Mouse (Mus musculus): ENCODE data around the gene Bfsp1. TPM values are rescaled to one million over a fixed set of nuclear protein-coding genes. Genes with fewer than 3 reads are reported as not detected.

Gene Bfsp1
- total RNA-seq (2023), result not detected

DNA sequence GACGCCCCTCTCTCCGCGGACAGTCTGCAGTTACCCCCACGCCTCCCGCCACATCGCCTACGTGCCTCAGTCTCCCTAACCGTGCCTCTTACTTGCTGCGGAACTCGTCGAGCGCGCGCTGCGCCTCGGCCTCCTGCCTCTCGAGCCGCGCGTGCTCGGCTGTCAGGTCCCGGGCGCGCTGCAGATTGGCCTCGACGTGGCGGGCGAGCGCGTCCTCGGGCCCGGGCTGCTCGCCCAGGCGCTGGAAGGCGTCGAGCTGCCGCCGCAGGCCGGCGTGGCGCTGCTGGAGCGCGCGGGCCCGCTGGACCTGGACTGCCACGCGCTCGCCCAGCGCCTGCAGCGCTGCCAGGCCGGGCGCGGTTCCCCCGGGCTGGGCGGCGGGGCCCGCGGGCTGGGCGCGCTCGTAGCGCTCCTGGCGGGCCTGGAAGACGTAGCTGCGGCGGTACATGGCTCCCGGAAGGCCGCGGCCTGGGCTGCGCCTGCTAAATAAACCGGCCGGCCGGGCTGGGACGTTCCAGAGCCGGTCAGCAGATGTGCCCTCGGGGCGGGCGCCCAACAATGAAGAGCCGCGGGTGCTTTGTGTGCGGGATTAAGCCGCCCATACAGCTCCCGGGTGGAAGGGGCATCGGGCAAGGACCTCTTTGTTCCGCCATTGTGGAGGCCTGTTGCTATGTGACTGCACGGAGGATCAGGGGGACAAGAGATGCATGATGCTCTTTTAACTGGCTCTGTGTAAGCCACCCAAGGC, at the start of gene Bfsp1:
Gene Bfsp1, minus strand, starts transcription at position 690 of the 748 bp plus-strand sequence.

Other genes starting within 250 kb of the Bfsp1 start
- gene Dstn, start 52.1 kb upstream of the Bfsp1 start, total RNA-seq (2023), result 10 to 100 TPM; 19.2 to 22.3 TPM
- gene Rrbp1, start 148.1 kb upstream of the Bfsp1 start, total RNA-seq (2023), result 10 to 100 TPM; 65.3 to 76.1 TPM
- gene Banf2, start 169.9 kb upstream of the Bfsp1 start, total RNA-seq (2023), result not detected